Mouse (Mus musculus) bone marrow macrophage, adult 2 months (primary cell): Measurements from ENCODE around the gene 2810004N23Rik.

Source experiments
- CTCF ChIP-seq: IDR thresholded peaks from 2 replicates; pipeline ENCODE4 v1.5.1; 2012; ENCODE audit warnings: low read depth, mild to moderate bottlenecking, low read length, moderate library complexity
- POLR2A ChIP-seq: IDR thresholded peaks from 2 replicates; pipeline ENCODE4 v1.6.1; 2012; ENCODE audit warnings: mild to moderate bottlenecking, low read depth, low read length, borderline replicate concordance

- TF ChIP-seq CTCF (no peak), POLR2A (no peak)
Measured at GRCm38 (mm10) chr8:124859466-124859865, 3.5 kb downstream of the 2810004N23Rik start.
